Mouse (Mus musculus) right cerebral cortex, postnatal 4 days (tissue): ENCODE measurements at regions not wholly inside any gene's neighbourhood (a gene's known extent, or its start where the extent isn't known, plus 50 kb on each side); places are given as distances from the start of the nearest gene placed in this dataset.
A peak's percentile ranks its signal among the peaks of the same experiment; 100 is the strongest.
"Not testable (repeated sequence)": the region's sequence is repeated elsewhere in the genome, so short reads cannot be mapped to it uniquely, and the experiment has no call there.

Experiments used
- DNase-seq: peaks from one replicate; pipeline ENCODE4 v3.0.0-alpha.2; 2022

GRCm38 (mm10) chr15:31989593-31990290 lies 187.3 kb upstream of the Tas2r119 start:
- DNase-seq = no peak

DNA sequence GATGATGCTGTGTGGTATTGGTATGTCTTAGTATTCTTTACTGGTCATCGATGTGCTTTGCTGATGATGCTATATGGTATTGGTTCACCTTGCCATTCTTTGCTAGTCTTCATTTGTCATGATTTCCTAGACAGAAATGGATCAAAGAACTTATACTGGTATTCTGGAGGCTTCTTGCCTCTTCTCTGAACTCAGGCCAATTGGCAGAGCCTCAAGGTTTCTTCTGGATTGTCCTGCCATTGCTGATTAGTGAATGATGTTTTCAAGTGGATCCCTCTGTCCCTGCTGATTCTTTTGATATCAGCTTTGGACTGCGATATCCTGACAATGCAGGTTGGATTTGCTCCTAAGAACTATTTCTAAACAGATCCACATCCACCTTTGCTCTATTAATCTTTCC lies 179.1 kb upstream of the Tas2r119 start:
- no peak for DNase-seq

DNA sequence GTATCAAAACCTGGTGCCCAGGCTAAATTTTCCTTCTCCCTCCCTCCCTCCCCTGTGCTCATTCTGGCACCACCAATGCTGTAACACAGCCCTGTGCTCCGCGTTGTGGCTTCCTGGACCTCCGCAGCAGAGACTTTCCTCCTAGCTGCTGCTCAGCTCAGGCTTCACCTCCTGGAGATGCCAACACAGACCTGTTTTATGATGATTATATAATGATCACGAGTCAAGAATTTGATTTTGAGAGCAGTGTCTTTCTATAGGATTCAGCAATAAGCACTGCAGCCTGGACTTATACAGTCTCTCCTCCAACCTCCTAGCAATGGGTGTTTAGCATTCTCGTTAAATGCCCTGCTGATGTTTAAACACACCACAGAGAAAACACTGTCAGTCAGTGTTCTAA lies 177.5 kb upstream of the Tas2r119 start:
- no peak for DNase-seq

DNA sequence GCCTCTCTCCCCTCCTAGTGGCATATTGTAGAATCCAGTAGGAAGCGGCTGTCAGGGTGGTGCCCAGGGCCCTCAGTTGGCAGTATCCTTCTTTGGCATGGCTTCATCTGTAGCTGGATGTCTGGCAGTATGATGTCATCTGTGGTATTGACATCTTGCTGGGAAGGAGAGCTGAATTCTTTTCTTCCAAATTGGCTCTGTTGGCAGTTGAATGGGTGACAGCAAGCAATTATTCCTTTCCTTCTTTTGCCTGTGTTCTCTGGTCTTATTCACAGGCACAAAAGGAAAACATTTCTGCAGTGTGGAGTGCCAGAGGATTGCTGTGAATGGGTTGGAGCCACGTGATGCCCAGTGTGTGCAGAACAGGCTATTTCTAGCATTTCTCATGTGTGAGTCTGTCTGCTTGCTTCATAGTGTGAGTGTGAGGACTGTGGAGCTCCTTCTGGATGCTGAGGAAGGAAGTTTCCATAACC lies 174.1 kb upstream of the Tas2r119 start:
- DNase-seq = peak; percentile 30

DNA sequence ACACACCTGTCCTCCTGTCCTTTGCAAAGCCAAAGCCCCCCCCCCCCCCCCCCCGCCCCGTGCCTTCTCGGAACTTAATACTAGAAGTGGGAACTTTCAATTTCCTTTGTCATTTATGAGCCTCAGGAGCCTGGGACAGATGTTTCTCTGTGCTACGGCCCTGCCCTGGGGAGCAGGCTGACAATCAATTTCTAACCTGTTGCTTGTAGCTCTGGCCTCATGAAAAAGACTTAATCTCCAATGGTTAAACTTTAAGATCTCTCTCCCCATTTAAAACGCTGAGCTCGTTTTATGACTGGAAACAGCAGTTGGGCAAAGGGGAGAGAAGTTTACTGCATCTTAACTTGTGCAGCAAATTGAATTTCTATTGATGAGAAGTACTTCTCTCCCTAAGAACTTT lies 173.6 kb upstream of the Tas2r119 start:
- DNase-seq = no peak

GRCm38 (mm10) chr15:32005986-32006385 lies 171.1 kb upstream of the Tas2r119 start:
- DNase-seq = no peak

- DNase-seq = no peak
Measured at GRCm38 (mm10) chr15:32009818-32010217, 167.3 kb upstream of the Tas2r119 start.

DNA sequence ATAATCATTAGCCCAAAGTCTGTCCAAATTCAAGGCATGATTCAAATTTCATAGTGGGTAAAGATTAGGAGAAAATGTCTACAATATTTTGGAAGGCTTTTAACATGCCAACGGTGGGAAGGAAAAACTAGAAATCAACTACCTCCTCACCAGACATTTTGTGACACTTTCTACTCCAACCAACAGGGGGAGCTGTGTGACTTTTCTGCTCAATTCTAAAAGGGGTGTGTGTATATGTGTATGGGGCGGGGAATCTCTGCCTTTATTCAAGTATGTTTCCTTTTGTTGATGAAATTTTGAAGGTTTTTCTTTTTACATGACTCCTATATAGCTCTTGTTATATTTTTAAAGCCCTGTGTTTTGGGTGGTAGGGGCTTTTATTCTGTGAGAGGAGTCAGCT lies 165.0 kb upstream of the Tas2r119 start:
- no peak for DNase-seq

DNA sequence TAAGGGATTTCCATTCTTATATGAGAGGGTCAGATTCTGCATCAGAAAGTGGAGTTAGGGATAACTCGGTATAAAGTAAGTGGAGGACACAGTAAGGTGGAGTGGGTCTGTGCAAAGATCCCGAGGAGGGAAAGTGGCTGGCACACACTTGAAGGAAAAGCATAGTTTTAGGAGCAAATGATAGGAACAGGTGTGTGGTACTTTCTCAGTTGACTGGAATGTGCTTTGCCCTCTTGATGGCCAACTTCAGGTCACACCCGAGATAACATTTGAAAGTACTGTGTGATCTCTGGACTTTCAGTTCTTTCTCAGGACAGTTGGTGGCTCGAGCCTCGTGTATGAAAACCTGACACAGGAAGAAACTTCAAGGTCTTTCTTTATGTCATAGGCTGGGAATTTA lies 164.3 kb upstream of the Tas2r119 start:
- no peak for DNase-seq

GRCm38 (mm10) chr15:32015169-32015568 lies 161.9 kb upstream of the Tas2r119 start:
- no peak for DNase-seq

- DNase-seq = no peak
Measured at GRCm38 (mm10) chr15:32020323-32021008, 156.6 kb upstream of the Tas2r119 start.

DNA sequence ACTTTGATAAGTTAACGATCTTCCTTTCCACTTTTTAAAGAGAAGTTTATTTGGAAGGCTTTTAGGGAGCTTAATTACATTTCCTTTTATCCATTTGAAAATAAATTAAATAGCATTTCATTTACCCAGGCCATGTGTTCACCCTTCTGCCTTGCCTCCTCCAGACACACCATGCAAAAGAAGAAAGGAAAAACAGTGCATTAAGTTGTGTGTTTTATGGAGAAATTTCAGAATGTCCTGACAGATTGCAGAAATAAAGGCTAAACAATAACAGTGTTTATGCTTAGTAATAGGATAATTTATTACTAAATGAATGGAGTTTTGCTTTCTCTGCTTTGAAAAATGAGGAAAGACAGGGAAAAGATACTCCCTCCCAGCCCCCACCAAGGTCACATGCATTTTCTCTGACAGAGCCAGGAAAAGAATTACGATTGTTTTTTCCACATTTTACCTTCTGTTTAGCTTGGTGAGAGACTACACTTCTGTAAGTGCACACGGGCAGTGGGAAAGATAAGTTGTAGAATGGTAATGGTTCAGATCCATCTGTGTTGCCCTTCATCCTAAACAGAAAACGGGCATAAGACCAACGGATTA lies 156.0 kb upstream of the Tas2r119 start:
- DNase-seq = no peak

GRCm38 (mm10) chr15:32034091-32034490 lies 143.0 kb upstream of the Tas2r119 start:
- DNase-seq = no peak

- peak; percentile 6 for DNase-seq
Measured at GRCm38 (mm10) chr15:32034790-32035189, 142.3 kb upstream of the Tas2r119 start.

- DNase-seq = no peak
Measured at GRCm38 (mm10) chr15:32041764-32042163, 135.3 kb upstream of the Tas2r119 start.

- no peak for DNase-seq
Measured at GRCm38 (mm10) chr15:32042173-32042572, 134.9 kb upstream of the Tas2r119 start.

DNA sequence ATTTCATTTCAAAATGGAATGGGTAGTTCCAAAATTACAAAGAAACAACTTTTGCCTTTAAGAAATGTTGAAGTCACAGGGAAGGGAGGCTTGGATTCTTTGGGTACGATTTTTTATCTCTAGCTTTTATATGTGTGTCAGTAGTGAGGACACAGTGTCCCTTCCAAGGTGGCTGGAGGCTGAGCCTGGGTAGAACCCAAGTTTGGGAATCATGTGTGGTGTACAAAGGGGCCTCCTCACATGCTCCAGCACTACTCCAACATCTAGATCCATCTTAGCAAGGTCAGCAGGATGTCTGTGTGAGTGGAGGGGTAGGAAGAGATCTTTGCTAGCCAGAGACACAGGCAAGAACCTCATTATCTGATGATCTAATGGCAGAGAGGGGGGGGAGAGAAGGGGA lies 134.5 kb upstream of the Tas2r119 start:
- DNase-seq = no peak

GRCm38 (mm10) chr15:32043207-32043606 lies 133.9 kb upstream of the Tas2r119 start:
- DNase-seq = no peak

DNA sequence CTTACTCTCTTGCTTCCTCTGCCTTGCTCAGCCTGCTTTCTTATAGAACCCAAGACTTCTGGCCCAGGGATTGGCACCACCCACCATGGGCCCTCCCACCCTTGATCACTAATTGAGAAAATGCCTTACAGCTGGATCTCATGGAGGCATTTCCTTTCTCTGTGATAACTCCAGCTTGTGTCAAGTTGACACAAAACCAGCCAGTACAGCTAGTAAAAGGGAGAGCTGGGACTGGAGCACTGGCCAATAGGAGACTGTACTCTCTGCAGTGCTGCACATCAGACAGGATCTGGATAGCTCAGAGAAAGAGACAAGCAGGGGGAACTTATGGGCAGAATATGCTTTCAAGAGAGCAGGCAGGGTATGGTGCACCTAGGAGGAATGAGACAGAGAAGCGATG lies 133.4 kb upstream of the Tas2r119 start:
- DNase-seq = not testable (repeated sequence)

DNA sequence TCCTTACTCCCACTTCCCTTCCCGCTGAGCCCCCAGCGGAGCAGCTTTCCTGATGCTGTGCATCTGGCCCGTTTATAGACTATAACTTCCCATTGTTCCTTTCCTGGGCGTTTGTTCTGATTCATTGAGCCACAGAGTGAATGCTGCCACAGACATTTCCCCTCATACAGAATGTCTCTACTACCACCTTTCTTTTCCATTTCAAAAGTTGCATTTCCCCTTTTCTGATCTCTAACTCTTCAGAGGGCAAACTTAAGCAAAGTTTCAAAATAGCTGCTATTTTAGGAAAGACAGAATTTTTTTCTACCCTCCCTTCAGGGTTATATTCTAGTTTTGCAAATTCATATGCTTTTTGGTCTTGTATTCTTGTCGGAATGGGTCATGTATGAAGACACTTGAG lies 128.3 kb upstream of the Tas2r119 start:
- no peak for DNase-seq

DNA sequence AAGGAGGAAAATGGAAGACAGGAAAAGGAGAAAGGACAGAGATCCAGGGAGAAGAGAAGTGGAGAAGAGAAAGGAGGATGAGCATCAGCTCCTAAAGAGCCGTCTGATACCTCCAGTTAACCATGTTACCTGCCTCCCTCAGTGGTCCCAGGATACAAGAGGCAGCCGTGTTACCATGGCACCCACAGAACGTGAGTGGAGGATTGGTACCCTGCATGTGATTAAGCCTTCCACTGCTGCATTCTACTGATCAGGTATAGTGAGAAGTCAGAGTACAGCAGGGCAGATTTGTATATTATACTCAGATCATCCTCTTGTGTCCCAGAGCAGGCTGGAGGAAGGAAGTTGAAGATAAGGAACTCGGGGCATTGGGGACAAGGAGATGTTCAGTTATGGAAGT lies 115.5 kb upstream of the Tas2r119 start:
- no peak for DNase-seq

GRCm38 (mm10) chr15:32082109-32082508 lies 95.0 kb upstream of the Tas2r119 start:
- no peak for DNase-seq

DNA sequence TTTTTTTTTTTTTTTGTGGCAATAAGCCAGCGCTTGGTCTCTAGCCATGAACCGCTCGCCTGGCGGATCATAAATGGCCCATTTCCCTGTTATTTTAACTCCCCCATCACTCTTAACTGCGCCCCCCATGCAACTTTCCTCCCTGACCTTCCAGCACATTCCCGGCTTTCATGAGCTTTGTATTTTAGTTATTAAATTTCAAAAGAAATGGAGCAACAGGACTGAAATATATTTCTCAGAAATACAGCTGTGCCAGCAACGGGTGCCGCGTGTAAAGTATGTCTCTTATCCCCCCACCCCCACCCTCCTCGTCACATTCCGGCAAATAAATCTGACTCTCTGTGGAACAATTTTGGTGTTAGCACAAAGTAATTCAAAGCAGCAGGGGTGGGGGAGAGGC lies 83.2 kb upstream of the Tas2r119 start:
- no peak for DNase-seq

- DNase-seq = no peak
Measured at GRCm38 (mm10) chr15:32095554-32095953, 81.5 kb upstream of the Tas2r119 start.
